Mouse (Mus musculus) liver, embryonic 13.5 days (tissue): ENCODE measurements at regions not wholly inside any gene's neighbourhood (a gene's known extent, or its start where the extent isn't known, plus 50 kb on each side); places are given as distances from the start of the nearest gene placed in this dataset.
"Not testable (repeated sequence)": the region's sequence is repeated elsewhere in the genome, so short reads cannot be mapped to it uniquely, and the experiment has no call there.

Source experiments
- ATAC-seq: fragments of 200-750 bp; cut with Nextera tagmentation; 2 replicates; pipeline ENCODE4 v1.8.0; 2017; ENCODE audit warnings: low read depth, mild to moderate bottlenecking, moderate number of reproducible peaks, moderate library complexity
- DNase-seq: peaks from one replicate; pipeline ENCODE4 v3.0.0; 2022
- H3K27ac ChIP-seq: fragments of 300-500 bp; sonication (generic); 2 replicates; pipeline ENCODE4 v1.5.1; 2015; ENCODE audit warnings: moderate library complexity, mild to moderate bottlenecking, inconsistent platforms
- H3K27me3 ChIP-seq: fragments of 300-500 bp; sonication (generic); 2 replicates; pipeline ENCODE4 v1.6.1; 2015; ENCODE audit warnings: mild to moderate bottlenecking, inconsistent platforms
- H3K36me3 ChIP-seq: fragments of 300-500 bp; sonication (generic); 2 replicates; pipeline ENCODE4 v1.6.1; 2015; ENCODE audit warnings: mild to moderate bottlenecking, inconsistent platforms
- H3K4me1 ChIP-seq: fragments of 300-500 bp; sonication (generic); replicated peaks from 2 replicates; pipeline ENCODE4 v1.6.1; 2015; ENCODE audit warnings: inconsistent platforms
- H3K4me2 ChIP-seq: fragments of 300-500 bp; sonication (generic); 2 replicates; pipeline ENCODE4 v1.6.1; 2015; ENCODE audit warnings: inconsistent platforms, mild to moderate bottlenecking, moderate library complexity
- H3K4me3 ChIP-seq: fragments of 300-500 bp; sonication (generic); replicated peaks from 2 replicates; pipeline ENCODE4 v1.5.1; 2015; ENCODE audit warnings: mild to moderate bottlenecking, inconsistent platforms
- H3K9ac ChIP-seq: fragments of 300-500 bp; sonication (generic); 2 replicates; pipeline ENCODE4 v1.6.1; 2015; ENCODE audit warnings: mild to moderate bottlenecking, inconsistent platforms
- H3K9me3 ChIP-seq: fragments of 300-500 bp; sonication (generic); replicated peaks from 2 replicates; pipeline ENCODE4 v1.6.1; 2016; ENCODE audit warnings: inconsistent platforms
- WGBS: fragments of 180-500 bp; shearing (Covaris S2); methylation state at CpG from one replicate; pipeline ENCODE4 v1.1.7; 2015; ENCODE audit not compliant: insufficient replicate concordance; 5-methylcytosine and 5-hydroxymethylcytosine counted together

- Histone ChIP-seq H3K4me3 (no peak overlapping the region), H3K27ac (no peak overlapping the region), H3K36me3 (no peaks in the 10 kb centered on the region), H3K9ac (no peak overlapping the region), H3K9me3 (no peaks in the 10 kb centered on the region), H3K4me2 (no peak overlapping the region), H3K27me3 (no peaks in the 10 kb centered on the region), H3K4me1 (no peaks in the 10 kb centered on the region)
- DNase-seq (no peak), ATAC-seq (no peak)
- 79% methylated on average over 4 of the region's 4 CpGs for WGBS
Observed at GRCm38 (mm10) chr13:75295818-75296217, 206.2 kb downstream of the Pcsk1 start.

- ATAC-seq: no peak
- Histone ChIP-seq H3K4me2 (no peak overlapping the region), H3K9ac (no peak overlapping the region), H3K27ac (no peak overlapping the region), H3K4me1 (no peaks in the 10 kb centered on the region), H3K27me3 (no peaks in the 10 kb centered on the region), H3K4me3 (no peak overlapping the region), H3K9me3 (no peaks in the 10 kb centered on the region), H3K36me3 (no peaks in the 10 kb centered on the region)
- DNase-seq: no peak
Observed at GRCm38 (mm10) chr13:75319780-75320179, 230.2 kb downstream of the Pcsk1 start.

GRCm38 (mm10) chr13:75320239-75320638, 230.6 kb downstream of the Pcsk1 start:
- no peak for ATAC-seq
- Histone ChIP-seq H3K4me1 (no peaks in the 10 kb centered on the region), H3K36me3 (no peaks in the 10 kb centered on the region), H3K27ac (no peak overlapping the region), H3K9ac (no peak overlapping the region), H3K9me3 (no peaks in the 10 kb centered on the region), H3K4me3 (no peak overlapping the region), H3K27me3 (no peaks in the 10 kb centered on the region), H3K4me2 (no peak overlapping the region)
- no peak for DNase-seq
- 23% methylated on average over 1 of the region's 1 CpGs for WGBS

GRCm38 (mm10) chr13:75337054-75337453, 247.4 kb downstream of the Pcsk1 start:
- Histone ChIP-seq H3K4me1 (no peaks in the 10 kb centered on the region), H3K36me3 (no peaks in the 10 kb centered on the region), H3K27ac (no peak overlapping the region), H3K9me3 (no peaks in the 10 kb centered on the region), H3K4me2 (no peak overlapping the region), H3K9ac (no peak overlapping the region), H3K4me3 (no peak overlapping the region), H3K27me3 (no peaks in the 10 kb centered on the region)
- WGBS: 70% methylated on average over 5 of the region's 5 CpGs
- DNase-seq (no peak), ATAC-seq (no peak)

GRCm38 (mm10) chr13:75343422-75343821, 253.8 kb downstream of the Pcsk1 start:
- H3K27ac ChIP-seq: no peak overlapping the region
- DNase-seq (no peak), ATAC-seq (no peak)
- no peaks in the 10 kb centered on the region for H3K27me3 ChIP-seq
- no peak overlapping the region for H3K4me3 ChIP-seq
- H3K4me2 ChIP-seq: no peak overlapping the region
- H3K36me3 ChIP-seq: no peaks in the 10 kb centered on the region
- no peak overlapping the region for H3K9ac ChIP-seq
- H3K4me1 ChIP-seq: no peaks in the 10 kb centered on the region
- 60% methylated on average over 7 of the region's 7 CpGs for WGBS
- H3K9me3 ChIP-seq: no peaks in the 10 kb centered on the region

- peak; percentile 26 for DNase-seq
- no peak overlapping the region for H3K4me2 ChIP-seq
- H3K4me3 ChIP-seq: no peak overlapping the region
- H3K9me3 ChIP-seq: no peaks in the 10 kb centered on the region
- no peak overlapping the region for H3K9ac ChIP-seq
- peak; percentile 86 for ATAC-seq
- H3K4me1 ChIP-seq: peaks cover 17% of the 10 kb centered on the region; the same call in 1 of the 2 replicates
- H3K27me3 ChIP-seq: no peaks in the 10 kb centered on the region
- 42% methylated on average over 3 of the region's 3 CpGs for WGBS
- H3K36me3 ChIP-seq: no peaks in the 10 kb centered on the region
- no peak overlapping the region for H3K27ac ChIP-seq
Observed at GRCm38 (mm10) chr13:75366723-75367426, 277.2 kb downstream of the Pcsk1 start.

- Histone ChIP-seq H3K4me3 (no peak overlapping the region), H3K36me3 (no peaks in the 10 kb centered on the region)
- 57% methylated on average over 7 of the region's 7 CpGs for WGBS
Observed at GRCm38 (mm10) chr13:75368249-75368800, 278.7 kb downstream of the Pcsk1 start.

GRCm38 (mm10) chr13:75377100-75377499, 287.5 kb downstream of the Pcsk1 start:
- ATAC-seq: 0 out of 2 replicates have a peak, but pooled peaks have one; percentile 62
- not testable (repeated sequence) for H3K9ac ChIP-seq, H3K27me3 ChIP-seq, H3K9me3 ChIP-seq, H3K4me3 ChIP-seq, H3K36me3 ChIP-seq
- Histone ChIP-seq H3K27ac (peak overlapping the region; percentile 43; the same call in 1 of the 2 replicates), H3K4me1 (peaks cover 17% of the 10 kb centered on the region), H3K4me2 (peak overlapping the region; percentile 32; the same call in 1 of the 2 replicates)
- DNase-seq: peak; percentile 18
- WGBS: 39% methylated on average over 3 of the region's 3 CpGs

More at GRCm38 (mm10) chr13:75368249-75368800, 278.7 kb downstream of the Pcsk1 start:
- no peaks in the 10 kb centered on the region for H3K27me3 ChIP-seq
- DNase-seq (no peak), ATAC-seq (no peak)
- peaks cover 17% of the 10 kb centered on the region; the same call in 1 of the 2 replicates for H3K4me1 ChIP-seq
- no peak overlapping the region for H3K27ac ChIP-seq
- no peak overlapping the region for H3K9ac ChIP-seq
- H3K4me2 ChIP-seq: no peak overlapping the region
- H3K9me3 ChIP-seq: no peaks in the 10 kb centered on the region

GRCm38 (mm10) chr13:75377717-75378116, 288.1 kb downstream of the Pcsk1 start:
- ATAC-seq: peak; percentile 51; the same call in 1 of the 2 replicates
- WGBS: 38% methylated on average over 1 of the region's 1 CpGs
- DNase-seq: no peak

GRCm38 (mm10) chr13:75384631-75385340, 295.2 kb downstream of the Pcsk1 start:
- Histone ChIP-seq H3K4me3 (no peak overlapping the region), H3K9me3 (no peaks in the 10 kb centered on the region), H3K27ac (no peak overlapping the region), H3K9ac (no peak overlapping the region), H3K4me2 (no peak overlapping the region), H3K27me3 (no peaks in the 10 kb centered on the region), H3K36me3 (no peaks in the 10 kb centered on the region), H3K4me1 (peaks cover 5% of the 10 kb centered on the region; the same call in 1 of the 2 replicates)
- DNase-seq: no peak
- no peak for ATAC-seq
- WGBS: 33% methylated on average over 4 of the region's 4 CpGs

More at GRCm38 (mm10) chr13:75377717-75378116, 288.1 kb downstream of the Pcsk1 start:
- H3K27ac ChIP-seq: peak overlapping the region; percentile 29; the same call in 1 of the 2 replicates
- peak overlapping the region; percentile 26; the same call in 1 of the 2 replicates for H3K4me2 ChIP-seq
- H3K9ac ChIP-seq: no peak overlapping the region
- H3K27me3 ChIP-seq: no peaks in the 10 kb centered on the region
- H3K4me1 ChIP-seq: peaks cover 17% of the 10 kb centered on the region
- no peak overlapping the region for H3K4me3 ChIP-seq
- H3K9me3 ChIP-seq: no peaks in the 10 kb centered on the region
- no peaks in the 10 kb centered on the region for H3K36me3 ChIP-seq

- no peaks in the 10 kb centered on the region for H3K9me3 ChIP-seq
- no peaks in the 10 kb centered on the region for H3K27me3 ChIP-seq
- H3K4me3 ChIP-seq: no peak overlapping the region
- peaks cover 10% of the 10 kb centered on the region for H3K4me1 ChIP-seq
- H3K36me3 ChIP-seq: no peaks in the 10 kb centered on the region
- H3K9ac ChIP-seq: no peak overlapping the region
- 68% methylated on average over 1 of the region's 1 CpGs for WGBS
- no peak for DNase-seq
- H3K4me2 ChIP-seq: no peak overlapping the region
- no peak overlapping the region for H3K27ac ChIP-seq
- ATAC-seq: peak; percentile 72; the same call in 1 of the 2 replicates
Observed at GRCm38 (mm10) chr13:75389211-75389610, 299.6 kb downstream of the Pcsk1 start.
